Mouse (Mus musculus): ENCODE data around the gene Rnf169.

DNA sequence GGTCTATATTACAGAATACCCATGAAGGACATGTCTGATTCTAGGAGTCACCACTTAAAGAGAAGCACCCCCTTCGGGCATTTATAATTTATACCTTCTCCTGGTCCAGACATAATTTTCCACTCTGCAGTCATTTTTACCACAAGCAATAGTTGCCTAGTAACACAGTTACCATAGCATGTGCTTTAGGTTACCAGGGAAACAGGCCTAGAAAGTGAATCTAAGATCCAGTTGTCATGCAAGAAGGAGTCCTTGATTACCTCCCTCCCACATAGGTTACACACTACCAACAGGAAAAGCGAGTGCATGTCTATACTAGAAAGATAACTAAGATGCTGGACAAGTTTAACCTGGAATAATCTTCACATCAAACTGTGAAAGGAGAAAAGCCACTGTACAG lies 102.0 kb downstream of the Rnf169 start:
- TF ChIP-seq CTCF (IDR thresholded peaks at IDR 0.05; ENCODE audit: low read depth): no peak
- TF ChIP-seq EP300 (optimal IDR thresholded peaks at IDR 0.05): no peak

Data from stomach, postnatal 0 days (tissue).